Mouse (Mus musculus) MEL (cell line): ENCODE results near the gene Ubox5. TPM values are rescaled to one million over a fixed set of nuclear protein-coding genes. Genes with fewer than 3 reads are reported as not detected.

ENCODE experiments used
- DNase-seq: peaks from one replicate; pipeline ENCODE4 v3.0.0; 2011; ENCODE audit warnings: low read depth, low spot score
- H3K27ac ChIP-seq: 2 replicates; pipeline ENCODE4 v1.5.1; 2012; ENCODE audit warnings: low read depth, mild to moderate bottlenecking, control low read depth, low read length, moderate library complexity; ENCODE audit not compliant: control insufficient read depth
- H3K27me3 ChIP-seq, 2 experiments: fragments of 150-350 bp in 1 of 2; sonication (generic) in 1 of 2; 2 replicates each; pipeline ENCODE4 v1.6.1; 2012; ENCODE audit warnings: low read length in 2 of 2, mild to moderate bottlenecking in 2 of 2, improper control_type of control experiment in 1 of 2, moderate library complexity in 1 of 2; ENCODE audit not compliant: insufficient read depth in 2 of 2, control insufficient read depth in 1 of 2
- H3K36me3 ChIP-seq, 2 experiments: 2 replicates each; pipeline ENCODE4 v1.6.1; 2012 to 2014; ENCODE audit warnings: low read length in 2 of 2, improper control_type of control experiment in 1 of 2, inconsistent platforms in 1 of 2, mild to moderate bottlenecking in 1 of 2; ENCODE audit not compliant: insufficient read depth in 2 of 2, control insufficient read depth in 1 of 2
- H3K4me1 ChIP-seq, 2 experiments: fragments of 150-350 bp in 1 of 2; sonication (generic) in 1 of 2; 2 replicates each; pipeline ENCODE4 v1.6.1; 2012; ENCODE audit warnings: low read length in 2 of 2, improper control_type of control experiment in 1 of 2, mild to moderate bottlenecking in 1 of 2; ENCODE audit not compliant: insufficient read depth in 2 of 2, control insufficient read depth in 1 of 2
- H3K4me3 ChIP-seq, 2 experiments: fragments of 150-350 bp in 1 of 2; sonication (generic) in 1 of 2; 2 replicates each; pipeline ENCODE4 v1.5.1; 2012; ENCODE audit warnings: low read depth in 2 of 2, low read length in 2 of 2, mild to moderate bottlenecking in 2 of 2, moderate library complexity in 2 of 2, control low read depth in 1 of 2, improper control_type of control experiment in 1 of 2; ENCODE audit not compliant: control insufficient read depth in 1 of 2, insufficient read depth in 1 of 2
- H3K79me2 ChIP-seq: 2 replicates; pipeline ENCODE4 v1.6.1; 2012; ENCODE audit warnings: mild to moderate bottlenecking, low read length, moderate library complexity; ENCODE audit not compliant: control insufficient read depth, poor library complexity, insufficient read depth
- H3K9ac ChIP-seq: 2 replicates; pipeline ENCODE4 v1.6.1; 2012; ENCODE audit warnings: low read depth, mild to moderate bottlenecking, control low read depth, low read length, moderate library complexity; ENCODE audit not compliant: control insufficient read depth, poor library complexity, severe bottlenecking
- H3K9me3 ChIP-seq: fragments of 150-350 bp; sonication (generic); replicated peaks from 2 replicates; pipeline ENCODE4 v1.6.1; 2012; ENCODE audit warnings: mild to moderate bottlenecking, low read length, improper control_type of control experiment, moderate library complexity; ENCODE audit not compliant: insufficient read depth
- CHD1 ChIP-seq: IDR thresholded peaks from 2 replicates; pipeline ENCODE4 v1.6.1; 2012; ENCODE audit warnings: low read depth, mild to moderate bottlenecking, inconsistent platforms, low read length, improper control_type of control experiment
- CHD2 ChIP-seq: IDR thresholded peaks from 2 replicates; pipeline ENCODE4 v1.6.1; 2011; ENCODE audit warnings: low read length, improper control_type of control experiment
- ETS1 ChIP-seq: IDR thresholded peaks from 2 replicates; pipeline ENCODE4 v1.6.1; 2012; ENCODE audit warnings: low read depth, mild to moderate bottlenecking, inconsistent platforms, low read length, improper control_type of control experiment, moderate library complexity
- GATA1 ChIP-seq: IDR thresholded peaks from 2 replicates; pipeline ENCODE4 v1.6.1; 2011; ENCODE audit warnings: low read depth, low read length, improper control_type of control experiment
- HCFC1 ChIP-seq: IDR thresholded peaks from 2 replicates; pipeline ENCODE4 v1.6.1; 2012; ENCODE audit warnings: low read depth, mild to moderate bottlenecking, inconsistent platforms, low read length, improper control_type of control experiment, moderate library complexity
- KAT2A ChIP-seq: conservative IDR thresholded peaks from 2 replicates; pipeline ENCODE4 v1.6.1; 2012; ENCODE audit warnings: low read depth, low read length, improper control_type of control experiment, inconsistent platforms
- MAFK ChIP-seq: IDR thresholded peaks from 2 replicates; pipeline ENCODE4 v1.6.1; 2011; ENCODE audit warnings: low read depth, mild to moderate bottlenecking, low read length, improper control_type of control experiment, borderline replicate concordance
- MAX ChIP-seq: IDR thresholded peaks from 2 replicates; pipeline ENCODE4 v1.6.1; 2011; ENCODE audit warnings: low read length, improper control_type of control experiment
- MAZ ChIP-seq: IDR thresholded peaks from 2 replicates; pipeline ENCODE4 v1.6.1; 2012; ENCODE audit warnings: low read depth, mild to moderate bottlenecking, inconsistent platforms, low read length, improper control_type of control experiment
- MEF2A ChIP-seq: IDR thresholded peaks from 2 replicates; pipeline ENCODE4 v1.6.1; 2014; ENCODE audit warnings: low read depth, mild to moderate bottlenecking, inconsistent platforms, low read length, improper control_type of control experiment; ENCODE audit not compliant: poor library complexity, insufficient replicate concordance, severe bottlenecking; ENCODE audit errors: extremely low read depth
- MXI1 ChIP-seq: IDR thresholded peaks from 2 replicates; pipeline ENCODE4 v1.6.1; 2011; ENCODE audit warnings: mild to moderate bottlenecking, low read depth, low read length, improper control_type of control experiment
- POLR2AphosphoS2 ChIP-seq: IDR thresholded peaks from 2 replicates; pipeline ENCODE4 v1.6.1; 2011; ENCODE audit warnings: low read length, improper control_type of control experiment
- RCOR1 ChIP-seq: IDR thresholded peaks from 2 replicates; pipeline ENCODE4 v1.6.1; 2012; ENCODE audit warnings: low read depth, mild to moderate bottlenecking, inconsistent platforms, low read length, improper control_type of control experiment
- SMC3 ChIP-seq: IDR thresholded peaks from 2 replicates; pipeline ENCODE4 v1.6.1; 2011; ENCODE audit warnings: low read depth, low read length, improper control_type of control experiment
- TAL1 ChIP-seq: IDR thresholded peaks from 2 replicates; pipeline ENCODE4 v1.6.1; 2012; ENCODE audit warnings: mild to moderate bottlenecking, inconsistent platforms, low read length, moderate library complexity, mixed read lengths
- TCF12 ChIP-seq: IDR thresholded peaks from 2 replicates; pipeline ENCODE4 v1.6.1; 2014; ENCODE audit warnings: low read depth, mild to moderate bottlenecking, inconsistent platforms, low read length, improper control_type of control experiment, moderate library complexity
- UBTF ChIP-seq: IDR thresholded peaks from 2 replicates; pipeline ENCODE4 v1.6.1; 2012; ENCODE audit warnings: low read depth, mild to moderate bottlenecking, inconsistent platforms, low read length, improper control_type of control experiment, moderate library complexity, borderline replicate concordance; ENCODE audit not compliant: insufficient read depth
- USF2 ChIP-seq, 2 experiments: IDR thresholded peaks; 2 replicates each; pipeline ENCODE4 v1.6.1; 2011 to 2012; ENCODE audit warnings: improper control_type of control experiment in 2 of 2, low read length in 2 of 2, borderline replicate concordance in 1 of 2, inconsistent platforms in 1 of 2, low read depth in 1 of 2, mild to moderate bottlenecking in 1 of 2; ENCODE audit not compliant: insufficient read depth in 1 of 2
- ZKSCAN1 ChIP-seq: IDR thresholded peaks from 2 replicates; pipeline ENCODE4 v1.6.1; 2012; ENCODE audit warnings: low read depth, mild to moderate bottlenecking, inconsistent platforms, low read length, improper control_type of control experiment, moderate library complexity
- ZNF384 ChIP-seq: IDR thresholded peaks from 2 replicates; pipeline ENCODE4 v1.6.1; 2012; ENCODE audit warnings: low read depth, mild to moderate bottlenecking, inconsistent platforms, low read length, improper control_type of control experiment
- polyA plus RNA-seq, 2 experiments: library from polyadenylated mRNA; stranded (reverse) in 1 of 2; unstranded in 1 of 2; fragments of >175 nt in 1 of 2; fragments of >200 nt in 1 of 2; gene quantifications; 2 replicates each; pipeline versions ENCODE4 v1.2.1 to v1.2.4; 2012; ENCODE audit warnings: low replicate concordance in 2 of 2, low read depth in 1 of 2; ENCODE audit not compliant: insufficient read length in 2 of 2, insufficient read depth in 1 of 2, missing spikeins in 1 of 2
- total RNA-seq: library from RNA; depleted of rRNA; stranded (reverse); fragments of 300-350 nt; gene quantifications from 2 replicates; pipeline ENCODE4 v1.2.3, GENCODE M21; 2012

The Ubox5 gene
- total and polyA plus RNA-seq, 3 experiments: 5.4 to 11.2 TPM; not detected in 1

GRCm38 (mm10) chr2:130583902-130584560 lies 45.8 kb downstream of the Ubox5 start:
- H3K27ac ChIP-seq: no peak overlapping the region
- H3K4me3 ChIP-seq: no peak overlapping the region
- no peaks in the 10 kb centered on the region for H3K9me3 ChIP-seq
- H3K9ac ChIP-seq: no peak overlapping the region
- H3K27me3 ChIP-seq: no peaks in the 10 kb centered on the region
- no peak for TF ChIP-seq TCF12
- no peak for TF ChIP-seq SMC3
- no peak for TF ChIP-seq MAFK
- no peak for TF ChIP-seq KAT2A
- TF ChIP-seq, all 39 proteins: peak for 0
- Histone ChIP-seq H3K36me3 (peaks cover 0 to 8% of the 10 kb centered on the region in 2 experiments; a peak in 2 of 4 replicates), H3K4me1 (peaks cover 11 to 24% of the 10 kb centered on the region in 2 experiments), H3K79me2 (no peaks in the 10 kb centered on the region)
- no peak for DNase-seq

DNA sequence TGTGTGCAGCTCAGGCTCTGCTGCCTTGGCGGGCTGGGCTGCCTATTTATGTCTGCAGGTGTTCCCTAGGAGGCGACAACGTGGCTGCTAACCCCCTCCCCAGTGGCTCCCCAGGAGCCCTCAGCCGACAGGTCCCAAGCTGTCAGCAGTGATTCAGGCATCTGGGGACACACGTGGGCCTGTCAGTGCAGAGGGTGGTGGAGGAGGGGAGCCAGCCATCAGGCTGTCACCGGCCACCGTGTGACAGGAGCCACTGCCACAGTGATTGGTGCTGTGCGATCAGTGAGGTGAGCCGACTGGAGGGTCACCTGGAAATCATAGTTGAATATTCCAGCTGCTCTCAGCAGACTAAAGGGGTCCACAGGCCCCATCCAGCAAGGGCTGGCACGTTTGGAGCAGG lies 47.3 kb downstream of the Ubox5 start, which contains the start of gene Avp:
Gene Avp (minus strand): TSS at position 3 of the 400 bp plus-strand sequence.
- Histone ChIP-seq H3K4me1 (peaks cover 0 to 19% of the 10 kb centered on the region in 2 experiments; a peak in 2 of 4 replicates), H3K9ac (no peak within 1 kb of the TSS), H3K36me3 (0 out of 4 replicates have a peak, but pooled peaks cover 0 to 2% of the 10 kb centered on the region in 2 experiments), H3K4me3 (no peak within 1 kb of the TSS), H3K27ac (no peak within 1 kb of the TSS), H3K9me3 (no peaks in the 10 kb centered on the region), H3K79me2 (no peaks in the 10 kb centered on the region), H3K27me3 (no peaks in the 10 kb centered on the region)
- DNase-seq: no peak
- TF ChIP-seq USF2 (IDR thresholded peaks at IDR 0.05; ENCODE audit: borderline replicate concordance in 1 of 2, insufficient read depth in 1 of 2, low read depth in 1 of 2, low read length in 2 of 2): no peak
- no peak for TF ChIP-seq GATA1

- TF ChIP-seq CHD1 (no peak), MAZ (no peak), MAX (no peak), KAT2A (no peak), ETS1 (no peak), MXI1 (no peak), ZKSCAN1 (no peak), CHD2 (no peak), UBTF (no peak), TAL1 (no peak), MEF2A (no peak), HCFC1 (no peak), RCOR1 (no peak), POLR2AphosphoS2 (no peak), ZNF384 (no peak)
- TF ChIP-seq, all 39 proteins: peak for 0
- H3K27me3 ChIP-seq: no peaks in the 10 kb centered on the region
These were observed 48.6 kb downstream of the Ubox5 start for GRCm38 (mm10) chr2:130581201-130581600.

More at GRCm38 (mm10) chr2:130581201-130581600, 48.6 kb downstream of the Ubox5 start:
- Histone ChIP-seq H3K9ac (no peak overlapping the region), H3K4me1 (peaks cover 0 to 16% of the 10 kb centered on the region in 2 experiments; a peak in 2 of 4 replicates), H3K9me3 (no peaks in the 10 kb centered on the region), H3K4me3 (no peak overlapping the region), H3K36me3 (0 out of 4 replicates have a peak, but pooled peaks cover 0 to 2% of the 10 kb centered on the region in 2 experiments), H3K79me2 (no peaks in the 10 kb centered on the region), H3K27ac (no peak overlapping the region)
- no peak for DNase-seq
